Mouse (Mus musculus): ENCODE measurements around the gene Helz. TPM values are rescaled to one million over a fixed set of nuclear protein-coding genes. Genes with fewer than 3 reads are reported as not detected.

Gene Helz
- polyA plus RNA-seq, 1 experiment from 2014 or later: 14.2 TPM

DNA sequence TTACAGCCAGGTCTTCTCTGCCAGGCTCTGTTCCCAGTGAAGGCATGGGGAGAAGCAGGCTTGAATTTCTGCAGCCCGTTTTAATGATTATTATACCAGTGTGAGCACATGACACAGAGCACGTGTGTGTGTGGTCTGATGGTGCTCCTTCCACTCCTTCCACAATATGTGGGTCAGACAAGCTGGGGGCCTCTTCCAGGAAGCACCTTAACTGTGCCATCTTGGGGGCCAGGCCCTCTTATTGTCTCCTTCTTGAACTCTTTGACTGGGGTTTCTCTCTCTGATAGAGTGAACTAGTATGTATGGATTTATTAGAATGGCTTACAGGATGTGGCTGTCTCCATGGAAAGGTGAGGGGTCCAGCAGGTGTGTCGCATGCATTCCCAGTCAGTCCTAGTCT, 24.8 kb downstream of the Helz start:
- WGBS: 87% methylated on average over 3 of the region's 3 CpGs
- no peak overlapping the region for H3K4me2 ChIP-seq (ENCODE audit: low read length)
- no peak overlapping the region for H3K9ac ChIP-seq (ENCODE audit: low read depth, low read length)
- H3K4me1 ChIP-seq (ENCODE audit: control insufficient read depth, insufficient read depth, low read depth, low read length): peaks cover 3% of the 10 kb centered on the region; the same call in 1 of the 2 replicates
- H3K27me3 ChIP-seq (replicated peaks; ENCODE audit: control insufficient read depth, insufficient read depth, low read length): no peaks in the 10 kb centered on the region
- no peak overlapping the region for H3K27ac ChIP-seq (ENCODE audit: low read depth, low read length)
- ATAC-seq: no peak
- no peak overlapping the region for H3K4me3 ChIP-seq (ENCODE audit: low read length)
- H3K36me3 ChIP-seq (ENCODE audit: control insufficient read depth, insufficient read depth, low read length): peaks cover 10% of the 10 kb centered on the region
- no peaks in the 10 kb centered on the region for H3K9me3 ChIP-seq (ENCODE audit: control insufficient read depth, low read length)

DNA sequence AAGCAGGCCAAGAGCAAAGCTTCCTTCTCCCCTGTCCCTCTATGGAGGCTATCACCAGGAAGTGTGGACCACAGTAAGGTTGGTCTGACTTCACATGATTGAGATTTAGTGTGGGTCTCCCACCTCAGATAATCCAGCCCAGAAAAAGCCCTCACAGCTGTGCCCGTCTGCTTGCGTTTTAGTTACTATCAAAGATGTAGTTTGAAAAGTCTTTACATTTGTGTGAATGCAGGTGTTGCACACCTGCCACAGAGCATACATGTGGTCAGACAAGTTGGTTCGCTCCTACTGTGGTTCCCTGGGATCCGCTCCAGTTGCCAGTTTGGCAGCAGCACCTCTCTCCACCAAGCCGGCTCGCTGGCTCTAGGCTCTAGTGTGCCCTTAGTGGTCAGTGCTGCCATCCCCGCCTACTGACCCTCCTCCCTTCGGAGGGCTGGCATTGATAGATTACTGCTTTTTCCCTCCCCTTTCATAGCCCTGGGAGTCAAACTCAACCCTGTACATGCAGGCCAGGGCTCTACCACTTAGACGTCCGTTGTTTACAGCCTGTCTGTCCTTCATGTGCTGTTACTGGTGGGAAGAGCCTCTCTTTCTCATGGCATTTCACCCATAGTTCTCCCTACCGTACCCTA, 25.4 kb downstream of the Helz start:
- WGBS: 49% methylated on average over 11 of the region's 11 CpGs
- Histone ChIP-seq H3K36me3 (ENCODE audit: control insufficient read depth, insufficient read depth, low read length) (peaks cover 10% of the 10 kb centered on the region), H3K27ac (ENCODE audit: low read depth, low read length) (no peak overlapping the region), H3K9me3 (ENCODE audit: control insufficient read depth, low read length) (no peaks in the 10 kb centered on the region), H3K27me3 (replicated peaks; ENCODE audit: control insufficient read depth, insufficient read depth, low read length) (no peaks in the 10 kb centered on the region), H3K9ac (ENCODE audit: low read depth, low read length) (no peak overlapping the region), H3K4me2 (ENCODE audit: low read length) (no peak overlapping the region), H3K4me1 (ENCODE audit: control insufficient read depth, insufficient read depth, low read depth, low read length) (peaks cover 3% of the 10 kb centered on the region; the same call in 1 of the 2 replicates), H3K4me3 (ENCODE audit: low read length) (no peak overlapping the region)
- ATAC-seq: peak; percentile 75

DNA sequence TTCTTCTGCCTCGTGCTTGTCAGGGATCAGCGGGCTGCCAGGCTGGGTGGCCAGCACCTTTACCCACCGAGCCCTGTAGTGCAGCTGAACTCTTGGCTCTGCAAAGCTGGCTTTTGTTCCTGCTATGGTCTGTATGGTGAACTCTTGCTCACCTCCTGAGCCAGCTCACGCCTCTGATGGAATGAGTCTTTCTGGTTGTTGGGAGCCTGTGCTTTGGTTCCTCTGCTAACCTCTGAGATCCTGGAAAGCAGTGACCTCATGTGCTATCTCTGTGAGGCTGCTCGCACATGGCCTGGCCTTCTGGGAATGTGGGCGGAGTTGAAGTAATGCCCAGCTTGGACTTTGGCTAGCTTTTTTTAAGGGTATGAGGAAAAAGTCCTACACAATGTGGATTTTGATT, 26.1 kb downstream of the Helz start:
- H3K4me1 ChIP-seq (ENCODE audit: control insufficient read depth, insufficient read depth, low read depth, low read length): peaks cover 3% of the 10 kb centered on the region; the same call in 1 of the 2 replicates
- 53% methylated on average over 6 of the region's 6 CpGs for WGBS
- H3K27ac ChIP-seq (ENCODE audit: low read depth, low read length): no peak overlapping the region
- no peak overlapping the region for H3K4me2 ChIP-seq (ENCODE audit: low read length)
- no peaks in the 10 kb centered on the region for H3K27me3 ChIP-seq (replicated peaks; ENCODE audit: control insufficient read depth, insufficient read depth, low read length)
- H3K36me3 ChIP-seq (ENCODE audit: control insufficient read depth, insufficient read depth, low read length): peaks cover 10% of the 10 kb centered on the region
- no peak for ATAC-seq
- no peak overlapping the region for H3K9ac ChIP-seq (ENCODE audit: low read depth, low read length)
- no peaks in the 10 kb centered on the region for H3K9me3 ChIP-seq (ENCODE audit: control insufficient read depth, low read length)
- no peak overlapping the region for H3K4me3 ChIP-seq (ENCODE audit: low read length)

DNA sequence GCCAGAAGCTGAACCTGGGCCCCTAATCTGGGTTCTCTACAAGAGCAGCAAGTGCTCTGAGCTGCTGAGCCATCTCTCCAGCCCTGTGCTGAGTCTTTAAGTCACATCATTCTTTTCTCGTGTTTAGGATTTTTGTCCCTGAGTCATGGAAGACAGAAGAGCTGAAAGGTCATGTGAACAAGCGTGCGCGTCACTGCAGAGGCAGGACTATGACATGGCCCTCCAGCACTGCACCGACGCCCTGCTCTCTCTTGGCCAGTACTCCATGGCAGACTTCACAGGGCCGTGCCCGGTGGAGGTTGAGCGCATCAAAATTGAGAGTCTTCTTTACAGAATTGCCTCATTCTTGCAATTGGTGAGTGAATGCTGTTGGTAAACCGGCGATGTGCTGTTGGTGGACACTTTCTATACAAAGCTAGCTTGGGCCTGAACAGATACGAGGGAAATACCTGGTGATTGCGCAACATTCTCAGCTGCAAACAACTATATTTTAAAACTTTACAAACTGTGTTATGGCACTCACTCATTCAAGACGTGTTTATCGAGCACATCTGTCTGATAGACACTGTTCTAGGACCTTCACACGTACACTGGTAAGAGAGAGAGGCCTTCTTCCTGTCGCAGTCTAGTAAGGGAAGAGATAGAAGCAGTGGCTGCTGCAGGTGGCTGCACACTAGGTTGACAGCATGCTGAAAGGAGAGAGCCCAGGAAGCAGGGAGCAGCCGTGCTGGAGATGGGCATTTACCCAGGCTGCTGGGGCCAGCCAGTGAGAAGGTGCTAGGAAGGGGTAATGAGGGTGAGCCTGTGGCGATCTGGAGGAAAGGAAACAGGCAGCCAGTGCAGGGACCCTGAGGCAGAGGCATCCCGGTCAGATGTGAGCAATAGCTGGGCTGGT, 27.3 kb downstream of the Helz start:
- no peak overlapping the region for H3K27ac ChIP-seq (ENCODE audit: low read depth, low read length)
- WGBS: 96% methylated on average over 20 of the region's 20 CpGs
- no peak overlapping the region for H3K9ac ChIP-seq (ENCODE audit: low read depth, low read length)
- H3K4me1 ChIP-seq (ENCODE audit: control insufficient read depth, insufficient read depth, low read depth, low read length): peaks cover 3% of the 10 kb centered on the region; the same call in 1 of the 2 replicates
- no peaks in the 10 kb centered on the region for H3K27me3 ChIP-seq (replicated peaks; ENCODE audit: control insufficient read depth, insufficient read depth, low read length)
- no peak overlapping the region for H3K4me2 ChIP-seq (ENCODE audit: low read length)
- H3K9me3 ChIP-seq (ENCODE audit: control insufficient read depth, low read length): no peaks in the 10 kb centered on the region
- ATAC-seq: no peak
- H3K4me3 ChIP-seq (ENCODE audit: low read length): no peak overlapping the region
- peaks cover 10% of the 10 kb centered on the region for H3K36me3 ChIP-seq (ENCODE audit: control insufficient read depth, insufficient read depth, low read length)

DNA sequence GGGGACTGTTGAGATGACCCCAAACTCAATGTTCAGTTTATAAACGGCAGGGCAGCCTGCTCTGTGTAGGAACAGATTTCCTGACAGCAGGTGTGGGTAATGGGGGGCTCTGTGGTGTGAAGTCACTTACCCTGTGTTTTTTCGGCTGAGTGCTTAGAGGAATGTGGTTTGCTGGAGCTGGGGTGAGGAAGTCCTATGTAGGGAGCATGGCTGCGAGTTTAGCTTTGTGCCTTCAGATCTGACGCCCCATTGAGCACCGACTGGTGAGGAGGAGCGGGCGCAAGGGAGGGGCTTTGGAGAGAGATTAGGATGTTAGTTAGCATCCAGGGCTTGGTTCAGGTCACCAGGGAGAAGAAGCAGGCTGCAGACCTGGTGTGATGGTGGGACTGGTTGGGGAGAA, 28.5 kb downstream of the Helz start:
- ATAC-seq: no peak
- no peak overlapping the region for H3K9ac ChIP-seq (ENCODE audit: low read depth, low read length)
- no peak overlapping the region for H3K4me3 ChIP-seq (ENCODE audit: low read length)
- no peaks in the 10 kb centered on the region for H3K27me3 ChIP-seq (replicated peaks; ENCODE audit: control insufficient read depth, insufficient read depth, low read length)
- 80% methylated on average over 7 of the region's 7 CpGs for WGBS
- peaks cover 3% of the 10 kb centered on the region; the same call in 1 of the 2 replicates for H3K4me1 ChIP-seq (ENCODE audit: control insufficient read depth, insufficient read depth, low read depth, low read length)
- no peaks in the 10 kb centered on the region for H3K9me3 ChIP-seq (ENCODE audit: control insufficient read depth, low read length)
- H3K36me3 ChIP-seq (ENCODE audit: control insufficient read depth, insufficient read depth, low read length): peaks cover 13% of the 10 kb centered on the region
- no peak overlapping the region for H3K4me2 ChIP-seq (ENCODE audit: low read length)
- H3K27ac ChIP-seq (ENCODE audit: low read depth, low read length): no peak overlapping the region

DNA sequence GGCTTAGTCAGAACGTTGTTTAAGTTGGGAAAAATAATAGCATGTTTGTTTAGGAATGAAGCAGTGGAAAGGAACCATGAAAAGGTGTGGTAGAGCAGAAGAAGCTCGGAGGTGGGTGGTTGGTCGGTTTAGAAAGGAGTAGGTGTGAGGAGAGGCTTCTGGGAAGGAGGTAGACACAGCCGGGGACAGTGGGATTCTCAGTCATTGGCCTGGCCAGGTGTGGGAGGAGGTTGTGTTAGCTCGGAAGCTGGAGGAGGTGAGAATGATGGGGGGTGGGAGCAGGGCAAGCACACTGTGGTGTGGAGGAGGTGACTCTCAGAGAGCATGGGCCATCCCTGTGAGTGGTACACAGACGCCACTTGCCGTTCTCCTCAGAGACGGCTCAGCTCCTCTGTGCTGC, 29.7 kb downstream of the Helz start:
- Histone ChIP-seq H3K9me3 (ENCODE audit: control insufficient read depth, low read length) (no peaks in the 10 kb centered on the region), H3K9ac (ENCODE audit: low read depth, low read length) (no peak overlapping the region), H3K36me3 (ENCODE audit: control insufficient read depth, insufficient read depth, low read length) (peaks cover 13% of the 10 kb centered on the region), H3K4me3 (ENCODE audit: low read length) (no peak overlapping the region), H3K4me1 (ENCODE audit: control insufficient read depth, insufficient read depth, low read depth, low read length) (peaks cover 3% of the 10 kb centered on the region; the same call in 1 of the 2 replicates), H3K27me3 (replicated peaks; ENCODE audit: control insufficient read depth, insufficient read depth, low read length) (no peaks in the 10 kb centered on the region), H3K4me2 (ENCODE audit: low read length) (no peak overlapping the region), H3K27ac (ENCODE audit: low read depth, low read length) (no peak overlapping the region)
- WGBS: 76% methylated on average over 8 of the region's 8 CpGs
- no peak for ATAC-seq

DNA sequence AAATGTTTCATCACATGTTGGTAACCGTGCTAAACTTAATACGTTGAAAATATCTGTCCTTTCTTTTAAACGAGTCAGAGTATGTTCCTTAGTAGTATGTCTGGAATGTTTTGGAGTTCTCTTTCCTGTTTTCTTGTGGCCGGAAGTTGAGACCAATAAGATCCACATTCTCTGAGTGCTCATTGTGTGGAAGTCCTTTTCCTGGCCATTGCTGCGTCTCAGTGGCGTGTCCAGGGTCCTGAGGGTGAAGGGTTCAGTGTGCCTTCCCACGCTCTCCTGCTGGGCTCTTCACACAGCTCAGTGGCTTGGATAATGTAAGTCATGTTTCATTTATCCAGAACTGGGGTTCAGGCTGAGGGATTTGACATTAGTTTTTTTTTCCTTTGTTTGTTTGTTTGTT, 30.5 kb downstream of the Helz start:
- peaks cover 13% of the 10 kb centered on the region for H3K36me3 ChIP-seq (ENCODE audit: control insufficient read depth, insufficient read depth, low read length)
- H3K9me3 ChIP-seq (ENCODE audit: control insufficient read depth, low read length): no peaks in the 10 kb centered on the region
- H3K27ac ChIP-seq (ENCODE audit: low read depth, low read length): no peak overlapping the region
- 50% methylated on average over 7 of the region's 7 CpGs for WGBS
- ATAC-seq: no peak
- no peak overlapping the region for H3K4me2 ChIP-seq (ENCODE audit: low read length)
- no peak overlapping the region for H3K9ac ChIP-seq (ENCODE audit: low read depth, low read length)
- peaks cover 3% of the 10 kb centered on the region; the same call in 1 of the 2 replicates for H3K4me1 ChIP-seq (ENCODE audit: control insufficient read depth, insufficient read depth, low read depth, low read length)
- H3K27me3 ChIP-seq (replicated peaks; ENCODE audit: control insufficient read depth, insufficient read depth, low read length): no peaks in the 10 kb centered on the region
- H3K4me3 ChIP-seq (ENCODE audit: low read length): no peak overlapping the region

DNA sequence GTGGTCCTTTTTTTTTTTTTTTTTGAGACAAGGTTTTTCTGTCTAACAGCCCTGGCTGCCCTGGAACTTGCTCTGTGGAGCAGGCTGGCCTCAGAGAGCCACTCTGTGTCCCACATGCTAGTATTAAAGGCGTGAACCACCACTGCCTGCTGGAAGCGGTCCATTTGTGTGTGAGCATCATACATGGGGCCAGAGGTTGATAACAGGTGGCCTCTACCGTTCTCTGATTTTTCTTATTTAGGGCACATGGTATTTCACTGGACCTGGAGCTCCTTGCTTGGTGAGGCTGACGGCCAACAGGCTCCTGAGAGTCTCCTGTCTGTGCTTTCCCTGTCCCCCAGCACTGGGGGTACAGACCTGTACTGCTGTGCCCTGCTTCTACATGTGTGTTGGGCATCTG, 33.1 kb downstream of the Helz start:
- Histone ChIP-seq H3K4me3 (ENCODE audit: low read length) (no peak overlapping the region), H3K4me2 (ENCODE audit: low read length) (no peak overlapping the region), H3K4me1 (ENCODE audit: control insufficient read depth, insufficient read depth, low read depth, low read length) (no peaks in the 10 kb centered on the region), H3K36me3 (ENCODE audit: control insufficient read depth, insufficient read depth, low read length) (peaks cover 9% of the 10 kb centered on the region), H3K27ac (ENCODE audit: low read depth, low read length) (no peak overlapping the region), H3K9ac (ENCODE audit: low read depth, low read length) (no peak overlapping the region), H3K27me3 (replicated peaks; ENCODE audit: control insufficient read depth, insufficient read depth, low read length) (no peaks in the 10 kb centered on the region), H3K9me3 (ENCODE audit: control insufficient read depth, low read length) (no peaks in the 10 kb centered on the region)
- ATAC-seq: no peak
- 99% methylated on average over 4 of the region's 4 CpGs for WGBS

DNA sequence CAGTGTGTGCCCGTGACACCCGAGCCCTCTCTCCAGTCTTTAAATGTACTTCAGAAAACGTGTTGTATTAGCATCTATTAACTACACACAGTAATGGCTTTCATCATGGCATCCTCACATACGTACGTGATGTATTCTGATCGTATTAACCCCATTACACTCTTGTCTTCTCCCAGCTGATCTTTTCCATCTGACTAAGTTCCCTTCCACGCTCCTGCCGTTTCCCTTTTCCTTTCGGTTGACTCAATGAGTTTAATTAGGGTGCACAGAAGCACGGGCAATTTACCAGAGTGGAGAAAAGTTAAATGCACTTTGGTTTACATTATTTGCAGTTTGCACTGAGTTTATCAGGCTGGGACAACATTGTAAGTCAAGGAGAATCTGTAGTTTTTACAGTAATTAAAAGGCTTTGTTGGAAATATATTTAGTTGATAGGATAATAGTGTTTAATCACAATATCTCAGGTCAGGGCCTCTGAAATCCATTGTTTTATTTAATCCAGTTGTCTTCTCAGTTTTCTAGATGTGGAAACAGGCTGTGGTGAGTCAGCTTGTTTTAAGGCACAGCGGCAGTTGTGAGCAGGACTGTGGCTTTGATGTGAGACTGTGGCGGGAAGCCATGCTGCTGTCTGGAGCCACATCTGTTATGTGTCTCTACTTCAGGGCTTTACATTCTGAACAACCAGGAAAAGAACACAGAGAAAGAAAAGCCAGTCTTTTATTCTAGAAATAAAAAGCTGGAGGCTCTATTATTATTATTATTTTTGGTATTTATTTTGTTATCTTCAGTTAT, 37.1 kb downstream of the Helz start:
- H3K36me3 ChIP-seq (ENCODE audit: control insufficient read depth, insufficient read depth, low read length): peaks cover 3% of the 10 kb centered on the region
- H3K9ac ChIP-seq (ENCODE audit: low read depth, low read length): no peak overlapping the region
- H3K4me2 ChIP-seq (ENCODE audit: low read length): no peak overlapping the region
- H3K27ac ChIP-seq (ENCODE audit: low read depth, low read length): no peak overlapping the region
- no peak overlapping the region for H3K4me3 ChIP-seq (ENCODE audit: low read length)
- no peaks in the 10 kb centered on the region for H3K27me3 ChIP-seq (replicated peaks; ENCODE audit: control insufficient read depth, insufficient read depth, low read length)
- no peak for ATAC-seq
- 63% methylated on average over 12 of the region's 12 CpGs for WGBS
- H3K9me3 ChIP-seq (ENCODE audit: control insufficient read depth, low read length): no peaks in the 10 kb centered on the region
- H3K4me1 ChIP-seq (ENCODE audit: control insufficient read depth, insufficient read depth, low read depth, low read length): no peaks in the 10 kb centered on the region

Measured in hindbrain, embryonic 16.5 days (tissue).